Mouse (Mus musculus): Measurements from ENCODE around the gene Rack1. TPM values are rescaled to one million over a fixed set of nuclear protein-coding genes. Genes with fewer than 3 reads are reported as not detected.

Gene Rack1
- polyA plus RNA-seq, 1 experiment from 2014 or later, result 400 TPM

- 0% methylated on average over 6 of the region's 6 CpGs for WGBS
- Histone ChIP-seq H3K27ac (ENCODE audit: low read depth, low read length) (no peak overlapping the region), H3K27me3 (ENCODE audit: control insufficient read depth, insufficient read depth, low read length) (no peaks in the 10 kb centered on the region), H3K9ac (replicated peaks; ENCODE audit: low read depth, low read length) (0 out of 2 replicates have a peak overlapping the region, but pooled peaks have one; percentile 25), H3K4me1 (ENCODE audit: control insufficient read depth, insufficient read depth, low read length) (peaks cover 3% of the 10 kb centered on the region; the same call in 1 of the 2 replicates), H3K36me3 (ENCODE audit: control insufficient read depth, insufficient read depth, low read length) (no peaks in the 10 kb centered on the region), H3K4me3 (ENCODE audit: low read depth, low read length) (peak overlapping the region; percentile 37), H3K9me3 (ENCODE audit: control insufficient read depth, low read length) (no peaks in the 10 kb centered on the region), H3K4me2 (ENCODE audit: low read depth, low read length) (peak overlapping the region; percentile 48)
- 0 out of 2 replicates have a peak, but pooled peaks have one; percentile 25 for ATAC-seq (ENCODE audit: low read depth)
These were observed 26.6 kb downstream of the Rack1 start for GRCm38 (mm10) chr11:48826752-48827096.

- no peak for ATAC-seq (ENCODE audit: low read depth)
- Histone ChIP-seq H3K27ac (ENCODE audit: low read depth, low read length) (no peak overlapping the region), H3K4me2 (ENCODE audit: low read depth, low read length) (no peak overlapping the region), H3K4me3 (ENCODE audit: low read depth, low read length) (no peak overlapping the region), H3K27me3 (ENCODE audit: control insufficient read depth, insufficient read depth, low read length) (no peaks in the 10 kb centered on the region), H3K4me1 (ENCODE audit: control insufficient read depth, insufficient read depth, low read length) (peaks cover 3% of the 10 kb centered on the region; the same call in 1 of the 2 replicates), H3K9ac (replicated peaks; ENCODE audit: low read depth, low read length) (no peak overlapping the region), H3K36me3 (ENCODE audit: control insufficient read depth, insufficient read depth, low read length) (no peaks in the 10 kb centered on the region), H3K9me3 (ENCODE audit: control insufficient read depth, low read length) (no peaks in the 10 kb centered on the region)
- WGBS, result 67% methylated on average over 6 of the region's 6 CpGs
These were observed 27.8 kb downstream of the Rack1 start for GRCm38 (mm10) chr11:48827926-48828325.

- H3K9ac ChIP-seq (replicated peaks; ENCODE audit: low read depth, low read length), result no peak overlapping the region
- no peaks in the 10 kb centered on the region for H3K36me3 ChIP-seq (ENCODE audit: control insufficient read depth, insufficient read depth, low read length)
- no peaks in the 10 kb centered on the region for H3K9me3 ChIP-seq (ENCODE audit: control insufficient read depth, low read length)
- no peak for ATAC-seq (ENCODE audit: low read depth)
- no peaks in the 10 kb centered on the region for H3K27me3 ChIP-seq (ENCODE audit: control insufficient read depth, insufficient read depth, low read length)
- no peak overlapping the region for H3K4me2 ChIP-seq (ENCODE audit: low read depth, low read length)
- 83% methylated on average over 2 of the region's 2 CpGs for WGBS
- no peak overlapping the region for H3K4me3 ChIP-seq (ENCODE audit: low read depth, low read length)
- peaks cover 3% of the 10 kb centered on the region; the same call in 1 of the 2 replicates for H3K4me1 ChIP-seq (ENCODE audit: control insufficient read depth, insufficient read depth, low read length)
- H3K27ac ChIP-seq (ENCODE audit: low read depth, low read length), result no peak overlapping the region
These were observed 30.1 kb downstream of the Rack1 start for GRCm38 (mm10) chr11:48830279-48830678.

DNA sequence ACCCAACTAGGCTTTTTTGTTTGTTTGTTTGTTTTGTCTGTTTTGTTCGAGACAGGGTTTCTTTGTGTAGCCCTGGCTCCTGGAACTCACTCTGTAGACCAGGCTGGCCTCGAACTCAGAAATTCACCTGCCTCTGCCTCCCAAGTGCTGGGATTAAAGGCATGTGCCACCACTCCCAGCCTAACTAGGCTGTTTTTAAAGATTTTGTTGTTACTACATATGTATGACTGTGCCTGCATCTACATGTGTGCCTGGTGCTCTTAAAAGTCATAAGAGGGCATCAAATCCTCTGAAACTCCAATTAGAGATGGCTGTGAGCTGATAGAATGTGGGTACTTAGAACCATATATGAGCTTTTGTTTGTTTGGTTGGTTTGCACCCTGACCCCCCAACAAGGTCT is 31.1 kb downstream of the Rack1 start:
- Histone ChIP-seq H3K4me2 (ENCODE audit: low read depth, low read length) (no peak overlapping the region), H3K36me3 (ENCODE audit: control insufficient read depth, insufficient read depth, low read length) (no peaks in the 10 kb centered on the region), H3K27me3 (ENCODE audit: control insufficient read depth, insufficient read depth, low read length) (no peaks in the 10 kb centered on the region), H3K9ac (replicated peaks; ENCODE audit: low read depth, low read length) (no peak overlapping the region), H3K4me1 (ENCODE audit: control insufficient read depth, insufficient read depth, low read length) (peaks cover 3% of the 10 kb centered on the region; the same call in 1 of the 2 replicates), H3K4me3 (ENCODE audit: low read depth, low read length) (no peak overlapping the region), H3K9me3 (ENCODE audit: control insufficient read depth, low read length) (no peaks in the 10 kb centered on the region), H3K27ac (ENCODE audit: low read depth, low read length) (no peak overlapping the region)
- WGBS, result 70% methylated on average over 2 of the region's 2 CpGs
- ATAC-seq (ENCODE audit: low read depth), result no peak

- Histone ChIP-seq H3K9me3 (ENCODE audit: control insufficient read depth, low read length) (no peaks in the 10 kb centered on the region), H3K4me2 (ENCODE audit: low read depth, low read length) (peak overlapping the region; percentile 48), H3K9ac (replicated peaks; ENCODE audit: low read depth, low read length) (no peak overlapping the region), H3K27ac (ENCODE audit: low read depth, low read length) (no peak overlapping the region), H3K4me3 (ENCODE audit: low read depth, low read length) (peak overlapping the region; percentile 53), H3K36me3 (ENCODE audit: control insufficient read depth, insufficient read depth, low read length) (no peaks in the 10 kb centered on the region), H3K4me1 (ENCODE audit: control insufficient read depth, insufficient read depth, low read length) (no peaks in the 10 kb centered on the region), H3K27me3 (ENCODE audit: control insufficient read depth, insufficient read depth, low read length) (peaks cover 2% of the 10 kb centered on the region; the same call in 1 of the 2 replicates)
- WGBS, result 44% methylated on average over 8 of the region's 9 CpGs
- ATAC-seq (ENCODE audit: low read depth), result peak; percentile 4; the same call in 1 of the 2 replicates
These were observed 33.1 kb downstream of the Rack1 start for GRCm38 (mm10) chr11:48833078-48833730.

GRCm38 (mm10) chr11:48833731-48834639 is 33.9 kb downstream of the Rack1 start:
- Histone ChIP-seq H3K4me1 (ENCODE audit: control insufficient read depth, insufficient read depth, low read length) (no peaks in the 10 kb centered on the region), H3K27me3 (ENCODE audit: control insufficient read depth, insufficient read depth, low read length) (peaks cover 2% of the 10 kb centered on the region; the same call in 1 of the 2 replicates), H3K4me3 (ENCODE audit: low read depth, low read length) (peak overlapping the region; percentile 53), H3K36me3 (ENCODE audit: control insufficient read depth, insufficient read depth, low read length) (no peaks in the 10 kb centered on the region), H3K9me3 (ENCODE audit: control insufficient read depth, low read length) (no peaks in the 10 kb centered on the region), H3K27ac (ENCODE audit: low read depth, low read length) (peak overlapping the region; percentile 35; the same call in 1 of the 2 replicates), H3K9ac (replicated peaks; ENCODE audit: low read depth, low read length) (peak overlapping the region; percentile 57), H3K4me2 (ENCODE audit: low read depth, low read length) (peak overlapping the region; percentile 48)
- WGBS, result under 1% methylated on average over 30 of the region's 30 CpGs
- peak; percentile 92 for ATAC-seq (ENCODE audit: low read depth)

GRCm38 (mm10) chr11:48835923-48836322 is 35.8 kb downstream of the Rack1 start:
- ATAC-seq (ENCODE audit: low read depth), result no peak
- Histone ChIP-seq H3K27ac (ENCODE audit: low read depth, low read length) (no peak overlapping the region), H3K4me3 (ENCODE audit: low read depth, low read length) (no peak overlapping the region), H3K9ac (replicated peaks; ENCODE audit: low read depth, low read length) (no peak overlapping the region), H3K36me3 (ENCODE audit: control insufficient read depth, insufficient read depth, low read length) (no peaks in the 10 kb centered on the region), H3K4me2 (ENCODE audit: low read depth, low read length) (no peak overlapping the region), H3K4me1 (ENCODE audit: control insufficient read depth, insufficient read depth, low read length) (no peaks in the 10 kb centered on the region), H3K9me3 (ENCODE audit: control insufficient read depth, low read length) (no peaks in the 10 kb centered on the region), H3K27me3 (ENCODE audit: control insufficient read depth, insufficient read depth, low read length) (peaks cover 2% of the 10 kb centered on the region; the same call in 1 of the 2 replicates)
- WGBS, result 79% methylated on average over 6 of the region's 6 CpGs

- 9% methylated on average over 11 of the region's 11 CpGs for WGBS
- peak overlapping the region; percentile 65 for H3K4me2 ChIP-seq (ENCODE audit: low read depth, low read length)
- peak overlapping the region; percentile 48; the same call in 1 of the 2 replicates for H3K27ac ChIP-seq (ENCODE audit: low read depth, low read length)
These were observed 36.8 kb downstream of the Rack1 start for GRCm38 (mm10) chr11:48836990-48837309.

More at GRCm38 (mm10) chr11:48836990-48837309, 36.8 kb downstream of the Rack1 start:
- Histone ChIP-seq H3K4me1 (ENCODE audit: control insufficient read depth, insufficient read depth, low read length) (no peaks in the 10 kb centered on the region), H3K27me3 (ENCODE audit: control insufficient read depth, insufficient read depth, low read length) (peaks cover 2% of the 10 kb centered on the region; the same call in 1 of the 2 replicates), H3K4me3 (ENCODE audit: low read depth, low read length) (peak overlapping the region; percentile 81), H3K36me3 (ENCODE audit: control insufficient read depth, insufficient read depth, low read length) (no peaks in the 10 kb centered on the region), H3K9me3 (ENCODE audit: control insufficient read depth, low read length) (no peaks in the 10 kb centered on the region), H3K9ac (replicated peaks; ENCODE audit: low read depth, low read length) (peak overlapping the region; percentile 71)
- ATAC-seq (ENCODE audit: low read depth), result no peak
